Mouse (Mus musculus) hindbrain, embryonic 14.5 days (tissue): Measurements from ENCODE around the gene Dnah7a. TPM values are rescaled to one million over a fixed set of nuclear protein-coding genes. Genes with fewer than 3 reads are reported as not detected.
"Not testable (repeated sequence)": the region's sequence is repeated elsewhere in the genome, so short reads cannot be mapped to it uniquely, and the experiment has no call there.

ENCODE experiments used
- ATAC-seq: fragments of 200-750 bp; cut with Nextera tagmentation; 2 replicates; pipeline ENCODE4 v1.8.0; 2017; ENCODE audit warnings: moderate number of reproducible peaks, mild to moderate bottlenecking, moderate TSS enrichment, moderate library complexity; ENCODE audit not compliant: low FRiP score
- DNase-seq: peaks from one replicate; pipeline ENCODE4 v3.0.0-alpha.2; 2015; ENCODE audit warnings: low spot score
- H3K27ac ChIP-seq: fragments of 300-500 bp; sonication (generic); 2 replicates; pipeline ENCODE4 v1.5.1; 2014; ENCODE audit warnings: mild to moderate bottlenecking, moderate library complexity
- H3K27me3 ChIP-seq: fragments of 300-500 bp; sonication (generic); 2 replicates; pipeline ENCODE4 v1.6.1; 2014; ENCODE audit warnings: mild to moderate bottlenecking, low read length, mixed read lengths; ENCODE audit not compliant: control insufficient read depth, insufficient read depth
- H3K36me3 ChIP-seq: fragments of 300-500 bp; sonication (generic); replicated peaks from 2 replicates; pipeline ENCODE4 v1.6.1; 2014; ENCODE audit not compliant: control insufficient read depth, insufficient read depth
- H3K4me1 ChIP-seq: fragments of 300-500 bp; sonication (generic); replicated peaks from 2 replicates; pipeline ENCODE4 v1.6.1; 2014; ENCODE audit warnings: antibody characterized with exemption, low read length, mixed read lengths; ENCODE audit not compliant: control insufficient read depth, insufficient read depth
- H3K4me2 ChIP-seq: fragments of 300-500 bp; sonication (generic); replicated peaks from 2 replicates; pipeline ENCODE4 v1.6.1; 2014; ENCODE audit warnings: mild to moderate bottlenecking, moderate library complexity
- H3K4me3 ChIP-seq: fragments of 300-500 bp; sonication (generic); replicated peaks from 2 replicates; pipeline ENCODE4 v1.5.1; 2014; ENCODE audit warnings: mild to moderate bottlenecking, low read length
- H3K9ac ChIP-seq: fragments of 300-500 bp; sonication (generic); 2 replicates; pipeline ENCODE4 v1.6.1; 2014
- H3K9me3 ChIP-seq: fragments of 300-500 bp; sonication (generic); 2 replicates; pipeline ENCODE4 v1.6.1; 2016; ENCODE audit warnings: low read length; ENCODE audit not compliant: control insufficient read depth
- whole genome bisulfite sequencing: fragments of 180-500 bp; shearing (Covaris S2); extraction: QIAGEN DNeasy Blood & Tissue Kit; methylation state at CpG from one replicate; pipeline ENCODE4 v1.1.7; 2014; 5-methylcytosine and 5-hydroxymethylcytosine counted together
- polyA plus RNA-seq: library from polyadenylated mRNA; unstranded; fragments of >200 nt; fragmentation: Nextera tagmentation; extraction: Ambion mirVana; gene quantifications from 2 replicates; pipeline ENCODE4 v1.2.1, GENCODE M21; 2014

The Dnah7a gene
- polyA plus RNA-seq, 1 experiment from 2014 or later = 9.9 TPM

DNA sequence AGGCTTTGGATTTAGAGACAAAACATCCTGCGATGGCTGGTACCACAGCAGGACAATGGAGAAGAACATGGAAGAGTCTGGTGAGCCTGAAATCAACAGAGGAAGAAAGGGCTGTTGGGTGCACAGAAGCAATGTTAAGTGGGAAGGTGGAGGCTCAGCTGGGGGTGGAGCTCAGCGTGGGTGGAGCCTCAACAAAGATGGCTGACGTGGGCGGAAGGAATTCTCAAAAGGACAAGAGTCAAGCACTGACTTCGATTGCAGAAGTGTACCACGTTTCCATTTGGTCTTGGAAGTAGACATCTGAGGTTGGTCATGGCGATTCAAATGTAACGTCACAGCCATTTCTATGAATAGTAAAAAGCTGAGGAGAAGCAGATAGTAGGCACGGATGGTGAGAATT lies 4.5 kb upstream of the Dnah7a start:
- no peaks in the 10 kb centered on the region for H3K27me3 ChIP-seq
- H3K27ac ChIP-seq = no peak overlapping the region
- no peaks in the 10 kb centered on the region for H3K9me3 ChIP-seq
- no peak for ATAC-seq
- H3K4me2 ChIP-seq = no peak overlapping the region
- 89% methylated on average over 9 of the region's 9 CpGs for WGBS
- H3K36me3 ChIP-seq = no peaks in the 10 kb centered on the region
- DNase-seq = no peak
- H3K4me1 ChIP-seq = 0 out of 2 replicates have a peak, but pooled peaks cover 10% of the 10 kb centered on the region
- H3K9ac ChIP-seq = no peak overlapping the region
- H3K4me3 ChIP-seq = no peak overlapping the region

DNA sequence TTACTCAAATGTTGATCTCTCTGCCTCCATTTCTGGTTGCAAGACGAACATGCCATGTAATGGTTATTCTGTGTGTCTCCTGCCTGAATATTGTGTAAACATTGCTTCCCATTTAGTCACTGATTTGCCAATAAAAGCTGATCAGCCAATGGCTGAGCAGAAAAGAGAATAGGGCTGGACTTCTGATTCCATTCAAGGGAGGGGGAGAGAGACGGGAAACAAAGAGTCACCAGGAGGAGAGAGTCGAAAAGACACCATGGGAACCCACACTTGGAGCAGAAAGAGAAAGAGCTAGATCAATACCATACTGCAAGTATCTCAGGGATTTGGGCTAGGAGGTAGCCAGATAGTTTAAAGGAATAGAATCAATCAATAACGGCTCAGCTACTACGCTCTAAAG lies 3.0 kb upstream of the Dnah7a start:
- Histone ChIP-seq H3K4me1 (0 out of 2 replicates have a peak, but pooled peaks cover 12% of the 10 kb centered on the region), H3K27ac (0 out of 2 replicates have a peak overlapping the region, but pooled peaks have one; percentile 43), H3K4me2 (peak overlapping the region; percentile 29)
- peak; percentile 26 for DNase-seq
- H3K9ac ChIP-seq, H3K27me3 ChIP-seq, H3K9me3 ChIP-seq, H3K36me3 ChIP-seq, H3K4me3 ChIP-seq: not testable (repeated sequence)
- WGBS = 52% methylated on average over 5 of the region's 5 CpGs
- ATAC-seq = peak; percentile 55

DNA sequence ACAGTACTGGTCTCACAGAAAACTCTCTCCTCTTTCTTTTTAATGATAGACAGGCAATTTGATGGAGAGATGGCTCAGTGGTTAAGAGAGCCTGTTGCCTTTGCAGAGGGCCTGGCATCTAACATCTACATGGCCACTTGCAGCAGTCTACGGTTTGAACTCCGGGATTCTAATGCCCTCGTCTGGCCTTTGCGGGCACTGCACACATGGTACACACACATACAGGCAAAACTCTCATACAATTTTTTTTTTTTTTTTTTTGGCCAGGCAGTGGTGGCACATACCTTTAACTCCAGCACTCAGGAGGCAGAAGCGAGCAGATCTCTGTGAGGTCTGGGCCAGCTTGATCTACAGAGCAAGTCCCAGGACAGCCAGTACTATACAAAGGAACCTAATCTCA lies 2.4 kb downstream of the Dnah7a start:
- no peak overlapping the region for H3K4me3 ChIP-seq
- DNase-seq = no peak
- H3K4me2 ChIP-seq = no peak overlapping the region
- no peaks in the 10 kb centered on the region for H3K27me3 ChIP-seq
- H3K9me3 ChIP-seq = no peaks in the 10 kb centered on the region
- 0 out of 2 replicates have a peak, but pooled peaks cover 10% of the 10 kb centered on the region for H3K4me1 ChIP-seq
- H3K36me3 ChIP-seq = no peaks in the 10 kb centered on the region
- WGBS = 93% methylated on average over 5 of the region's 5 CpGs
- H3K9ac ChIP-seq = no peak overlapping the region
- no peak for ATAC-seq
- H3K27ac ChIP-seq = no peak overlapping the region

DNA sequence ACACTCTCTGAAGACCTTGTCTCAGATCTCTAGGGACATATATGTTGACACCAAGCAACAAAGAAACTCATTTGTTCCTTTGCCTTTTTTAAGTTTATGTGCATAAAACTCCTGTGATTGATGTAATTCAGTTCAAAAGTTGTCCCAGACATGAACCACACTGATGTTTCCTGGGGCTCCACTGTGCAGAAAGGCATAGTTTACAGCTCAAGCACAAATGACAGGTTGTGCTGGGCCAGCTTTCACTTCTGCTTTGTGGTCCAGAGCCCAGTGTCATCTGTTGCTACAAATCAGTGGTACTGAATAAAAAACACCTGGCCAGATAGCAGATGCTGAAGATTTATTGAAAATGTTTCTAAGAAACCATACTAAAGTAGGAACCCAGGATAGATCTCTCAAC lies 42.3 kb downstream of the Dnah7a start:
- H3K27me3 ChIP-seq, ATAC-seq, H3K27ac ChIP-seq: not testable (repeated sequence)

DNA sequence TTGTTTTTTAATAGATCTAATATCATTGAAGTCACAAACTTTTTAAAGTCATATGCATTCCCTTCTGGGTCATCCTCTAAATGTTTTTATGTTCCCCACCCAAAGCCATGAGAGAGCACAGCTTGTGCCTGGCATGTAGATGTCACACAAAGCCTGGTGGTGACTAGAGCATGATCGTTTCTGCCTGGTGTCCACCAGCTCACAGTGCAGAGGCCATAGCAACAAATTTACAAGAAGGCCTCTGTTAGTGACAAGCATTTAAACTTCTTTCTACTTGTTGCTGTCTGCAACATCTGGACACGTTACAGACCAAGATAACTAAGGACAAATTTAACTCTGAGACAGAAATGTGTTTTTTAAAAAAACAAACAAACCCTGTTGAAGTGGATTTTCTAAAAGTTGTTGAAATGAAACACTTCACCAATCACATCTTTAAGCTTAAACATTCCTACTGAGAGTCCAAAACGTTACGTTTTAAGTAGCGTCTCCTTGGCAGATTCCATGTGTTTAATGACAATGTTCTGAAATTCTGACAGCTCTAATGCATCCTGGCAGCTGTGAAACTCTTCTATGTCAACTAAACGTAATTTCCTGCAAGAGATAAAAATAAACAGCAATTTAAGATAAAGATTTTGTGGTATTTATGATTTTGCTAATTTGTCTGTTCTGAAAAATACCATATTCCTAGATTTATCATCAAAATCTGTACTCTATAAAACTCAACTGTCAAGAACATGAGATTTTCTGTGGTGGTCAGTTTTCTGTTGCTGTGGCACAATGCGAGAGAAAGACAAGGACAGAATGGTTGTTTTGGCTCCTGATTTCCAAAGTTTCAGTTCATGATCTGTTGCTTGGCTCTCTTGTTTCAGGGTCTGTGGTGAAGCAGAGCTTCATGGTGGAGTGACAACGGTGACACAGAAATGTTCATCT lies 66.5 kb downstream of the Dnah7a start:
- no peaks in the 10 kb centered on the region for H3K36me3 ChIP-seq
- DNase-seq (no peak), ATAC-seq (no peak)
- WGBS = 84% methylated on average over 8 of the region's 8 CpGs
- no peak overlapping the region for H3K27ac ChIP-seq
- no peaks in the 10 kb centered on the region for H3K9me3 ChIP-seq
- H3K4me1 ChIP-seq = no peaks in the 10 kb centered on the region
- no peak overlapping the region for H3K4me2 ChIP-seq
- no peak overlapping the region for H3K9ac ChIP-seq
- H3K4me3 ChIP-seq = no peak overlapping the region
- H3K27me3 ChIP-seq = no peaks in the 10 kb centered on the region

More for the DNA sequence above, 42.3 kb downstream of the Dnah7a start:
- not testable (repeated sequence) for H3K36me3 ChIP-seq, DNase-seq, H3K4me2 ChIP-seq, H3K9me3 ChIP-seq, H3K4me1 ChIP-seq, H3K9ac ChIP-seq, H3K4me3 ChIP-seq

DNA sequence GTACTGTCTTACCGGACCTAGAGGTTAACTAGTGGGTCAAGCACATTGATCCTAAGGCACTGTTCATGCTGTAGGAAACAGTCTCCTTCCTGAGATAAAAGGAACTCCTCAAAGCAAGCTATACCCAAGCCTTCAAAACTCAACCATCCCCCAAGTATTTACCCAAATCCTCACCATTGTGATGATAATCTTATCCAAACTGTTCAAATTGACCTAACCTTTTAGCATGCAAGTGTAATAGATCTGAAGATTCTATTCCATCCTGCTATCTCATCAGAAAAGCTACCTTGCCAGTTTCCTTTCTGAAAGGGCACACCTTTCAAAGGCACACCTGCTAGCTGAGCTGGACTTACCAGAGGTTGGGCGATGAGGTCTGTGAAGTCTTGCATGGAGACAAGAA lies 70.9 kb downstream of the Dnah7a start:
- H3K4me2 ChIP-seq, H3K9me3 ChIP-seq, DNase-seq, H3K27me3 ChIP-seq, H3K4me3 ChIP-seq, H3K4me1 ChIP-seq, H3K27ac ChIP-seq, ATAC-seq, H3K9ac ChIP-seq, H3K36me3 ChIP-seq: not testable (repeated sequence)
- 75% methylated on average over 2 of the region's 2 CpGs for WGBS

DNA sequence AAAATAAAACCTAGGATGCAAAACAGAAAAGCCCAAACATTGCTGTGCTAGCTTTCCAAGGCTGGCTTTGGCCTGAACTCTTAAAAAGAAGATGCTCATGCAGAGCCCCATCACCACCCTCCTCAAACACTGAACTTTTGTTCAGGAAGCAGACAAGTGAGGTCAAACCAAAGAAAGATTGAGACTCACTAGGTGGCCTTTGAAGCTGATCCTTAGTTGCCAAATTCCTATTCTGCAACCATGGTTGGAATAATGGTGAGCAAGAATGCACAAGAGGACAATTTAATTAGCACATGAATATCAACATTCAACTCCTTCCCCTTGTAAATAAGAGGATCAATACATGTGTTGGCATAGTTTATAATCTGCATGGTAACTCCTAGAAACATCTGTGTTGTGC lies 74.5 kb downstream of the Dnah7a start:
- H3K36me3 ChIP-seq, H3K4me3 ChIP-seq, H3K4me2 ChIP-seq, H3K4me1 ChIP-seq, H3K27ac ChIP-seq, H3K27me3 ChIP-seq, H3K9ac ChIP-seq, ATAC-seq, DNase-seq, H3K9me3 ChIP-seq: not testable (repeated sequence)

DNA sequence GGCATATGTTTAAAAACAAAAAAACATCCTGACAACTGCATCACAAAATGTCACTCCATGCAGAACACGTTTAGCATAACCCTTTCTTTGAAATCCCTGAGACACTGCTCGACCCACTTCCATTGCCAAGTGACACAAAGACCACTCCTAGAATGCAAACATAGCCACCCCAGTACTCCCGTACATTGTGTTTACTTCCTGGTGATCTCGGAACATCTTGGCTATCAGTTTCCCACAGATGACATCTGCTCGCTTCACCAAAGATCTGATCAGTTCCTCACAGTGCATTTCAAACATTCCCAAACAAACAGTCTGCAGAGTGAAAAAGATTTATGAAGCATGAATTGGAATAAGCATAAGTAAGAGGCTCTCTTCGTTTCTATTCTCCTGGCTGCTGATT lies 76.6 kb downstream of the Dnah7a start:
- H3K36me3 ChIP-seq = no peaks in the 10 kb centered on the region
- no peak overlapping the region for H3K4me3 ChIP-seq
- H3K9ac ChIP-seq = no peak overlapping the region
- ATAC-seq (no peak), DNase-seq (no peak)
- H3K4me1 ChIP-seq = no peaks in the 10 kb centered on the region
- no peak overlapping the region for H3K27ac ChIP-seq
- 24% methylated on average over 6 of the region's 6 CpGs for WGBS
- H3K9me3 ChIP-seq = no peaks in the 10 kb centered on the region
- no peak overlapping the region for H3K4me2 ChIP-seq
- H3K27me3 ChIP-seq = no peaks in the 10 kb centered on the region

DNA sequence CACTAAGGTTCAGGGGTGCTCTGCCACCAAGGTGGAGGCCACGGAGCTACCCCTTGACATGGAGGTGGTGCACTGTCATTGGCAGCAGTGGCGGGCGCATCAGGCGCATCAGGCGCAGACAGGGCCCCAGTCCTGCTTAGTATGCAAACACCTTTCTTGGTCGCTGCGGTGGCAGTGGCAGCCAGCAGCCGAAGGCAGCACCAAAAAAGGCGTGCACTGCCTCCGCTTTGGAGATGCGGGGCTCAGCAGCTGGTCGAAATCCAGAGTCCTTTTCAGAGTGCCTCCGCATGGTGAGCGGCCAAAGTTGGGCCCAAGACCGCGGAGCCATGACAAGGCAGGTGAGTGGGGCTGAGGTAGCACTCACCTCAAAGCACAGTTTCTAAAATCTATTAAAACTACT lies 93.1 kb downstream of the Dnah7a start:
- Histone ChIP-seq H3K27me3 (no peaks in the 10 kb centered on the region), H3K9me3 (peaks cover 7% of the 10 kb centered on the region), H3K27ac (no peak overlapping the region), H3K4me1 (no peaks in the 10 kb centered on the region), H3K4me3 (no peak overlapping the region), H3K36me3 (no peaks in the 10 kb centered on the region), H3K9ac (no peak overlapping the region), H3K4me2 (no peak overlapping the region)
- no peak for ATAC-seq
- DNase-seq = no peak
- WGBS = 93% methylated on average over 16 of the region's 16 CpGs
